Mouse (Mus musculus): ENCODE measurements around the gene Acrv1.
"Not testable (repeated sequence)": the region's sequence is repeated elsewhere in the genome, so short reads cannot be mapped to it uniquely, and the experiment has no call there.

Gene Acrv1

GRCm38 (mm10) chr9:36692920-36693319, at the start of gene Acrv1:
Acrv1 (plus strand) TSS chr9:36693220.
- no peak for DNase-seq (ENCODE audit: low spot score in 2 of 2)

DNA sequence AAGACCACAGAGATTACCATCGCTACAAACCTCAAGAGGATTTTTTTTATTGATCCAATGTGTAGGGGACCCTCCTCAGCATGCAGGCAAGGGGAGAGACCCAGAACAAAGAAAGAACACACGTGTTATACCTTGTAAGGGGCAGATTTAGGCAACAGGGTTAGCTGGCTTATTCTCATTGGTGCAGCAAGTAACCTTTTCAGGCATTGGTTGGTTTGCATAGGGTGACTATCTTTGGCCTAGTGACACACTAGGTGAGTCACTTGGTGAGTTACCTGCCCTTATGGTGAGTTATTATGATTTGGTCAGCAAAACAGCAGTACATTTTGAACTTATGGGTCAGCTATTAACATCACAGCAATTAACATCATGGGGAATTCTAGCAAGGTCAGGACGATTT, 49.7 kb upstream of the Acrv1 start, which contains the start of gene A630095E13Rik:
Gene A630095E13Rik, minus strand, starts transcription at position 101 of the 400 bp plus-strand sequence.
- not testable (repeated sequence) for DNase-seq (ENCODE audit: low spot score in 2 of 2)

GRCm38 (mm10) chr9:36681424-36681823, 11.6 kb upstream of the Acrv1 start:
- DNase-seq (ENCODE audit: low spot score in 2 of 2), result no peak

DNA sequence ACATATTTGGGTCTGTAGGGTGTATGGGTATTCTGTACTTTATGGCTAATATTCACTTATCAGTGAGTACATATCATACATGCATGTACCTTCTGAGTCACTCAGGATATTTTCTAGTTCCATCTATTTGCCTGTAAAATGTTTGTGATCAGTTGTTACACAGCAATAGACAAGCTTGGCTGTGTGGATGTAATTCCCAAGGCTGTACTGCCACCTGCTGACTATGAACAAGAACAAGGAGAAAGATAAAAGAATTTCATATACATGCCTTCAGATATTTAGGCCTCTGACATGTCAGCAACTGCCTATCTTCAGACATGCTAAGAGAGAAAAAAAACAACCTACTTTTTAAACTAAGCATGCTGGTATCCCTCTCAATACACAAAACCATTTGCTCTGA, 5.7 kb upstream of the Acrv1 start:
- DNase-seq (ENCODE audit: low spot score in 2 of 2), result no peak

- no peak for DNase-seq (ENCODE audit: low spot score in 2 of 2)
These were observed 1.3 kb downstream of the Acrv1 start for GRCm38 (mm10) chr9:36694276-36694675.

GRCm38 (mm10) chr9:36705923-36706322, 12.9 kb downstream of the Acrv1 start:
- no peak for DNase-seq (ENCODE audit: low spot score in 2 of 2)

GRCm38 (mm10) chr9:36707304-36707703, 14.3 kb downstream of the Acrv1 start:
- DNase-seq (ENCODE audit: low spot score in 2 of 2), result no peak

DNA sequence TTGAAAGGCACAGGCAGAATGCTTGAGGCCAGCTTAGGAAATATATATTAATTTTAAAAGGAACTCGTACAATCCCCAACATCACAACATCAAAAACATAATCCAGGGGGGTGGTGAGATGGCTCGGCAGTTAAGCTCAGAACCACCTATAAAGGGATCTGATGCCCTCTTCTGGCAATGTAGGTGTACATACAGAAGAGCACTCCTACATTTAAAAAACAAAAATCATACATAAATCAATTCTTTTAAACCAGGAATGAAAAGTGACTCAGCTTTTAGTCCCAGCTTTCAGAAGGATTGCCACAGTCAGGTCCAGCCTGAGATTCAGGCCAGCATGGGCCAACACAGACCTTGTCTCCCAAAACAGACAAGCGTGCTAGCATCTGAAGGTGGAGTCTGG, 23.6 kb downstream of the Acrv1 start:
- no peak for DNase-seq (ENCODE audit: low spot score in 2 of 2)

DNA sequence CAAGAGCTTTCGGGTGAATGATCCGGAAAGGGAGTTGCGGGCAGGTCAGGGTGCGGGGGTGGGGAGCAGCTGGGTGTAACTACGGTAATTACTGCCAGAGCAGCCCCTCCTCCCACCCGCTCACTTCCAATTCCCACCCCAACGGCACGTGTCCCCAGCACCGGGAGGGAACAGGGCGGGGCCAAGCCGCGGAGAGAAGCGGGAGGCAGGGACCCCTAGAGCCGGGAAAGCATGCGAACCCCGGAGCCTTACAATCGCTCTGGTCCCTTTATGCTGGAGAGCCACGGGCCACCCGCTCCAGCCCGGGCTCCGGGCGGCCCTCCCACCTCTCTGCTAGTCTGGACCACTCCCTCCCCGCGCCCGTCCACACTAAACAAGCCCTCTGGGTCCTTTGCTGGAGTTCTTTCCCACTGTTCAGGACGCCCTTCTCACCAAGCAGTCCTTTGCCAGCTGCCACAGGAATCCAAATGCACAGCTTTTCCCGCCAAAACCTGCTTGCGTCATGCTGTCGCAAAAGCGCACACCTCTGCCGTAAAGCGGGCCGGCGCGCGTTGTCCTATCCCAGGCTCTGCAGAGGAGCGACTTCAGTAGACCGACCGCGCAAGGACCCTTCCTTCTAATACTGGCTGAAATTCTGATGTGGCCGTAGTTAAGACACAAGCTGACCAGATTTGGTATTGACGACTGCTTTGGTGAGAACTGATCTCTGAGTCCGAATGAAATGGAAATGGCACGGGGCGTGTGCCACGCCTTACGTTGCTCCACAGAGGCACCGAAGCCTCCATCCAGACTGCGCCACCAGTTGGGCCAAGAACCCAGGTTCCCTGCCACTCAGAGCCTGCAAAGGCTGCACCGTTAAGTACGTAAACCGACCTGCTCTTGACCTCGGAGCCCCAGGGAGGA, 33.4 kb downstream of the Acrv1 start:
- DNase-seq (ENCODE audit: low spot score in 2 of 2), result peak; percentile 81 to 85

GRCm38 (mm10) chr9:36727034-36727755, 34.2 kb downstream of the Acrv1 start, which contains the start of gene Chek1:
Chek1 (minus strand) TSS chr9:36727065.
- DNase-seq (ENCODE audit: low spot score in 2 of 2), result no peak
